Mouse (Mus musculus): ENCODE measurements around the gene Hist1h2bg. TPM values are rescaled to one million over a fixed set of nuclear protein-coding genes. Genes with fewer than 3 reads are reported as not detected.

The Hist1h2bg gene
- polyA plus RNA-seq, 1 experiment from 2014 or later: 12.6 TPM

Small RNAs within 50 kb of the gene (microRNA-seq; reads per million reads assigned to microRNA genes)
- gene Gm44297 (not detected), gene Gm44359 (not detected), gene Gm44394 (not detected)

Other genes with a start within 250 kb of the Hist1h2bg start
- 44.3 and 49.8 TPM in 2 replicates for gene Zfp322a, start 202.2 kb upstream of the Hist1h2bg start, polyA plus RNA-seq (2014; fragmentation: Nextera tagmentation; extraction: Ambion mirVana)
- gene Abt1, start 147.5 kb upstream of the Hist1h2bg start, polyA plus RNA-seq (2014; fragmentation: Nextera tagmentation; extraction: Ambion mirVana): 12.0 and 12.4 TPM in 2 replicates
- 0.17 TPM in 1 of 2 replicates, not detected in the other for gene Btn1a1, start 105.5 kb upstream of the Hist1h2bg start, polyA plus RNA-seq (2014; fragmentation: Nextera tagmentation; extraction: Ambion mirVana)
- 0.22 and 0.30 TPM in 2 replicates for gene Btn2a2, start 82.5 kb upstream of the Hist1h2bg start, polyA plus RNA-seq (2014; fragmentation: Nextera tagmentation; extraction: Ambion mirVana)
- gene Hist1h4h, start 40.3 kb upstream of the Hist1h2bg start, polyA plus RNA-seq (2014; fragmentation: Nextera tagmentation; extraction: Ambion mirVana): 4.8 and 6.7 TPM in 2 replicates
- gene Hist1h2af, start 37.5 kb upstream of the Hist1h2bg start, polyA plus RNA-seq (2014; fragmentation: Nextera tagmentation; extraction: Ambion mirVana): 7.8 and 14.1 TPM in 2 replicates
- 5.5 and 7.8 TPM in 2 replicates for gene Hist1h3g, start 36.0 kb upstream of the Hist1h2bg start, polyA plus RNA-seq (2014; fragmentation: Nextera tagmentation; extraction: Ambion mirVana)
- gene Hist1h2bh, start 28.0 kb upstream of the Hist1h2bg start, polyA plus RNA-seq (2014; fragmentation: Nextera tagmentation; extraction: Ambion mirVana): 1.1 and 1.2 TPM in 2 replicates
- 0.94 and 1.3 TPM in 2 replicates for gene Hist1h3f, start 27.3 kb upstream of the Hist1h2bg start, polyA plus RNA-seq (2014; fragmentation: Nextera tagmentation; extraction: Ambion mirVana)
- 1.8 and 2.4 TPM in 2 replicates for gene Hist1h4f, start 19.7 kb upstream of the Hist1h2bg start, polyA plus RNA-seq (2014; fragmentation: Nextera tagmentation; extraction: Ambion mirVana)
- gene Hist1h1d, start 18.1 kb upstream of the Hist1h2bg start, polyA plus RNA-seq (2014; fragmentation: Nextera tagmentation; extraction: Ambion mirVana): 1.0 and 1.1 TPM in 2 replicates
- 10.2 and 10.3 TPM in 2 replicates for gene Hist1h3e, start 9.0 kb upstream of the Hist1h2bg start, polyA plus RNA-seq (2014; fragmentation: Nextera tagmentation; extraction: Ambion mirVana)
- 92.6 and 109 TPM in 2 replicates for gene Hist1h2ae, start 176 bp upstream of the Hist1h2bg start, polyA plus RNA-seq (2014; fragmentation: Nextera tagmentation; extraction: Ambion mirVana)
- 7.1 and 7.3 TPM in 2 replicates for gene Hist1h2bf, start 2.8 kb downstream of the Hist1h2bg start, polyA plus RNA-seq (2014; fragmentation: Nextera tagmentation; extraction: Ambion mirVana)
- 4.1 and 6.2 TPM in 2 replicates for gene Hist1h2ad, start 3.0 kb downstream of the Hist1h2bg start, polyA plus RNA-seq (2014; fragmentation: Nextera tagmentation; extraction: Ambion mirVana)
- gene Hist1h3d, start 4.4 kb downstream of the Hist1h2bg start, polyA plus RNA-seq (2014; fragmentation: Nextera tagmentation; extraction: Ambion mirVana): 11.2 and 16.2 TPM in 2 replicates
- gene Hist1h4d, start 10.2 kb downstream of the Hist1h2bg start, polyA plus RNA-seq (2014; fragmentation: Nextera tagmentation; extraction: Ambion mirVana): 99.6 and 119 TPM in 2 replicates
- gene Hist1h2be, start 49.7 kb downstream of the Hist1h2bg start, polyA plus RNA-seq (2014; fragmentation: Nextera tagmentation; extraction: Ambion mirVana): 2.7 and 2.8 TPM in 2 replicates
- 17.5 and 18.7 TPM in 2 replicates for gene Hist1h1e, start 51.2 kb downstream of the Hist1h2bg start, polyA plus RNA-seq (2014; fragmentation: Nextera tagmentation; extraction: Ambion mirVana)
- 2.4 and 3.2 TPM in 2 replicates for gene Hist1h2ac, start 112.6 kb downstream of the Hist1h2bg start, polyA plus RNA-seq (2014; fragmentation: Nextera tagmentation; extraction: Ambion mirVana)
- gene Hist1h2bc, start 112.8 kb downstream of the Hist1h2bg start, polyA plus RNA-seq (2014; fragmentation: Nextera tagmentation; extraction: Ambion mirVana): 58.8 and 65.1 TPM in 2 replicates
- gene Hist1h1t, start 124.4 kb downstream of the Hist1h2bg start, polyA plus RNA-seq (2014; fragmentation: Nextera tagmentation; extraction: Ambion mirVana): not detected in 2 replicates
- 7.2 and 9.6 TPM in 2 replicates for gene Hist1h4c, start 127.1 kb downstream of the Hist1h2bg start, polyA plus RNA-seq (2014; fragmentation: Nextera tagmentation; extraction: Ambion mirVana)
- gene Hfe, start 139.5 kb downstream of the Hist1h2bg start, polyA plus RNA-seq (2014; fragmentation: Nextera tagmentation; extraction: Ambion mirVana): 6.1 and 6.8 TPM in 2 replicates
- gene Hist1h1c, start 167.4 kb downstream of the Hist1h2bg start, polyA plus RNA-seq (2014; fragmentation: Nextera tagmentation; extraction: Ambion mirVana): 38.5 and 39.4 TPM in 2 replicates
- 6.1 and 8.4 TPM in 2 replicates for gene Hist1h3c, start 174.2 kb downstream of the Hist1h2bg start, polyA plus RNA-seq (2014; fragmentation: Nextera tagmentation; extraction: Ambion mirVana)
- gene Hist1h2bb, start 175.3 kb downstream of the Hist1h2bg start, polyA plus RNA-seq (2014; fragmentation: Nextera tagmentation; extraction: Ambion mirVana): 2.0 and 2.1 TPM in 2 replicates
- gene Hist1h2ab, start 179.7 kb downstream of the Hist1h2bg start, polyA plus RNA-seq (2014; fragmentation: Nextera tagmentation; extraction: Ambion mirVana): 38.8 and 50.2 TPM in 2 replicates
- 11.1 and 11.8 TPM in 2 replicates for gene Hist1h3b, start 180.9 kb downstream of the Hist1h2bg start, polyA plus RNA-seq (2014; fragmentation: Nextera tagmentation; extraction: Ambion mirVana)
- 2.5 and 3.3 TPM in 2 replicates for gene Hist1h4b, start 185.6 kb downstream of the Hist1h2bg start, polyA plus RNA-seq (2014; fragmentation: Nextera tagmentation; extraction: Ambion mirVana)
- gene Hist1h4a, start 189.8 kb downstream of the Hist1h2bg start, polyA plus RNA-seq (2014; fragmentation: Nextera tagmentation; extraction: Ambion mirVana): not detected in 2 replicates
- 6.1 and 6.5 TPM in 2 replicates for gene Hist1h3a, start 191.0 kb downstream of the Hist1h2bg start, polyA plus RNA-seq (2014; fragmentation: Nextera tagmentation; extraction: Ambion mirVana)
- gene Hist1h1a, start 192.3 kb downstream of the Hist1h2bg start, polyA plus RNA-seq (2014; fragmentation: Nextera tagmentation; extraction: Ambion mirVana): 2.4 and 3.6 TPM in 2 replicates
- not detected in 2 replicates for gene Trim38, start 198.5 kb downstream of the Hist1h2bg start, polyA plus RNA-seq (2014; fragmentation: Nextera tagmentation; extraction: Ambion mirVana)
- 0.13 and 0.17 TPM in 2 replicates for gene Slc17a2, start 235.6 kb downstream of the Hist1h2bg start, polyA plus RNA-seq (2014; fragmentation: Nextera tagmentation; extraction: Ambion mirVana)

All from stomach, embryonic 14.5 days (tissue).